Mouse (Mus musculus): ENCODE data around the gene 4930579F01Rik. TPM values are rescaled to one million over a fixed set of nuclear protein-coding genes. Genes with fewer than 3 reads are reported as not detected.

4930579F01Rik gene
- total and polyA plus RNA-seq, 2 experiments from 2014 or later, result not detected

GRCm38 (mm10) chr3:138155062-138155461 is 38.6 kb downstream of the 4930579F01Rik start:
- no peak for TF ChIP-seq CTCF (IDR thresholded peaks at IDR 0.05; ENCODE audit: low read depth)
- DNase-seq (no peak), ATAC-seq (no peak)
- Histone ChIP-seq H3K27ac (ENCODE audit: low read depth, low read length) (no peak overlapping the region), H3K36me3 (ENCODE audit: insufficient read depth) (no peaks in the 10 kb centered on the region), H3K9ac (no peak overlapping the region), H3K4me3 (ENCODE audit: low read depth, low read length) (no peak overlapping the region), H3K4me1 (ENCODE audit: insufficient read depth) (no peaks in the 10 kb centered on the region), H3K4me2 (ENCODE audit: low read depth) (no peak overlapping the region), H3K27me3 (ENCODE audit: insufficient read depth, low read length) (no peaks in the 10 kb centered on the region), H3K9me3 (ENCODE audit: low read length) (no peaks in the 10 kb centered on the region)
- 88% methylated on average over 4 of the region's 4 CpGs for WGBS

- Histone ChIP-seq H3K36me3 (ENCODE audit: insufficient read depth) (no peaks in the 10 kb centered on the region), H3K9ac (no peak overlapping the region), H3K27ac (ENCODE audit: low read depth, low read length) (no peak overlapping the region), H3K9me3 (ENCODE audit: low read length) (no peaks in the 10 kb centered on the region), H3K27me3 (ENCODE audit: insufficient read depth, low read length) (no peaks in the 10 kb centered on the region), H3K4me1 (ENCODE audit: insufficient read depth) (no peaks in the 10 kb centered on the region), H3K4me2 (ENCODE audit: low read depth) (no peak overlapping the region), H3K4me3 (ENCODE audit: low read depth, low read length) (no peak overlapping the region)
- no peak for TF ChIP-seq CTCF (IDR thresholded peaks at IDR 0.05; ENCODE audit: low read depth)
- ATAC-seq, result no peak
- DNase-seq, result no peak
- WGBS, result 92% methylated on average over 2 of the region's 2 CpGs
These were observed 44.8 kb downstream of the 4930579F01Rik start for GRCm38 (mm10) chr3:138148811-138149210.

- ATAC-seq, result peak; percentile 17; the same call in 1 of the 2 replicates
- under 1% methylated on average over 8 of the region's 8 CpGs for WGBS
- Histone ChIP-seq H3K4me1 (ENCODE audit: insufficient read depth) (peaks cover 5% of the 10 kb centered on the region; the same call in 1 of the 2 replicates), H3K4me3 (ENCODE audit: low read depth, low read length) (peak within 1 kb of the TSS; percentile 43), H3K27ac (ENCODE audit: low read depth, low read length) (peak within 1 kb of the TSS; percentile 87), H3K9me3 (ENCODE audit: low read length) (no peaks in the 10 kb centered on the region), H3K9ac (peak within 1 kb of the TSS; percentile 48), H3K36me3 (ENCODE audit: insufficient read depth) (no peaks in the 10 kb centered on the region), H3K27me3 (ENCODE audit: insufficient read depth, low read length) (no peaks in the 10 kb centered on the region), H3K4me2 (ENCODE audit: low read depth) (peak within 1 kb of the TSS; percentile 51)
- TF ChIP-seq CTCF (IDR thresholded peaks at IDR 0.05; ENCODE audit: low read depth), result peak; percentile 83
- peak; percentile 93 for DNase-seq
These were observed 48.9 kb downstream of the 4930579F01Rik start, which contains the start of gene Mttp for GRCm38 (mm10) chr3:138144642-138145171. Gene Mttp, minus strand, starts transcription at chr3:138144968.

- H3K36me3 ChIP-seq (ENCODE audit: insufficient read depth), result no peaks in the 10 kb centered on the region
- no peaks in the 10 kb centered on the region for H3K9me3 ChIP-seq (ENCODE audit: low read length)
- peak overlapping the region; percentile 48 for H3K9ac ChIP-seq
- ATAC-seq, result no peak
- peak overlapping the region; percentile 51 for H3K4me2 ChIP-seq (ENCODE audit: low read depth)
- DNase-seq, result no peak
- H3K4me3 ChIP-seq (ENCODE audit: low read depth, low read length), result peak overlapping the region; percentile 43
- peaks cover 5% of the 10 kb centered on the region; the same call in 1 of the 2 replicates for H3K4me1 ChIP-seq (ENCODE audit: insufficient read depth)
- H3K27ac ChIP-seq (ENCODE audit: low read depth, low read length), result peak overlapping the region; percentile 87
- WGBS, result under 1% methylated on average over 18 of the region's 18 CpGs
- TF ChIP-seq CTCF (IDR thresholded peaks at IDR 0.05; ENCODE audit: low read depth), result no peak
- H3K27me3 ChIP-seq (ENCODE audit: insufficient read depth, low read length), result no peaks in the 10 kb centered on the region
These were observed 49.5 kb downstream of the 4930579F01Rik start for GRCm38 (mm10) chr3:138144060-138144641.

- Histone ChIP-seq H3K27me3 (ENCODE audit: insufficient read depth, low read length) (no peaks in the 10 kb centered on the region), H3K4me1 (ENCODE audit: insufficient read depth) (peaks cover 5% of the 10 kb centered on the region; the same call in 1 of the 2 replicates), H3K4me3 (ENCODE audit: low read depth, low read length) (peak within 1 kb of the TSS; percentile 43), H3K27ac (ENCODE audit: low read depth, low read length) (peak within 1 kb of the TSS; percentile 87), H3K9ac (peak within 1 kb of the TSS; percentile 48), H3K4me2 (ENCODE audit: low read depth) (peak within 1 kb of the TSS; percentile 51), H3K9me3 (ENCODE audit: low read length) (no peaks in the 10 kb centered on the region), H3K36me3 (ENCODE audit: insufficient read depth) (no peaks in the 10 kb centered on the region)
- ATAC-seq (peak; percentile 97), DNase-seq (peak; percentile 99)
- peak; percentile 70 for TF ChIP-seq CTCF (IDR thresholded peaks at IDR 0.05; ENCODE audit: low read depth)
- WGBS, result 1% methylated on average over 70 of the region's 70 CpGs
These were observed 50.1 kb downstream of the 4930579F01Rik start, which contains the start of gene Trmt10a for GRCm38 (mm10) chr3:138143315-138144059. Gene Trmt10a, plus strand, starts transcription at chr3:138143448.

GRCm38 (mm10) chr3:138142733-138143314 is 50.8 kb downstream of the 4930579F01Rik start:
- Histone ChIP-seq H3K27ac (ENCODE audit: low read depth, low read length) (peak overlapping the region; percentile 87), H3K4me1 (ENCODE audit: insufficient read depth) (peaks cover 5% of the 10 kb centered on the region; the same call in 1 of the 2 replicates), H3K36me3 (ENCODE audit: insufficient read depth) (no peaks in the 10 kb centered on the region), H3K9ac (peak overlapping the region; percentile 48), H3K27me3 (ENCODE audit: insufficient read depth, low read length) (no peaks in the 10 kb centered on the region), H3K4me2 (ENCODE audit: low read depth) (peak overlapping the region; percentile 35), H3K9me3 (ENCODE audit: low read length) (no peaks in the 10 kb centered on the region), H3K4me3 (ENCODE audit: low read depth, low read length) (peak overlapping the region; percentile 43)
- no peak for ATAC-seq
- no peak for DNase-seq
- TF ChIP-seq CTCF (IDR thresholded peaks at IDR 0.05; ENCODE audit: low read depth), result no peak
- WGBS, result 6% methylated on average over 12 of the region's 12 CpGs
